In the genomic region with DNA sequence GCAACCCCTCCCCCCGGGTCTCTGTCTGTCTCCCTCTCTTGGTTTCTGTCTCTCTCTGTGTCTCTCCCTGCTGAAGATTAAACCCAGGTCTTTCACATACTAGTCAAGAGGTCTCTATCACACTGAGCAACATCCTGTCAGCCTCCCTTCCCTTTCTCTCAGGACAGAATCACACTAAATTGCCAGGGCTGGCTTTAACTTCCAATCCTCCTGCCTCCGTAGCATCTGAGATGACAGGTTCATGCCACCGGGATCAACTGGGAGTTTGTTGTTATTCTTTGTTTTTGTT, we compare ENCODE assay signal across 8 mouse cellular contexts. TPM values are rescaled to one million over a fixed set of nuclear protein-coding genes. Genes with fewer than 3 reads are reported as not detected.
A peak's percentile ranks its signal among the peaks of the same experiment; 100 is the strongest.
DNase-seq lines count a peak whose midpoint lies in the region; ATAC-seq and TF ChIP-seq lines count a peak whose summit lies in the region.

No protein-coding gene starts in this region.

- H3K4me2 ChIP-seq in hindbrain, postnatal 0 days (ENCODE audit: low read depth, low read length) = no peak overlapping the region
- H3K4me2 ChIP-seq in hindbrain, embryonic 12.5 days (replicated peaks) = no peak overlapping the region

- 65% methylated on average over 3 of the region's 3 CpGs for WGBS in hindbrain, postnatal 0 days
- 40% methylated on average over 3 of the region's 3 CpGs for WGBS in hindbrain, embryonic 12.5 days
- WGBS in limb, embryonic 10.5 days = 34% methylated on average over 3 of the region's 3 CpGs

- no peak overlapping the region for H3K9ac ChIP-seq in hindbrain, postnatal 0 days (replicated peaks; ENCODE audit: low read length)
- H3K9ac ChIP-seq in hindbrain, embryonic 12.5 days = no peak overlapping the region
- no peak overlapping the region for H3K9ac ChIP-seq in MEL (ENCODE audit: control insufficient read depth, low read depth, low read length, poor library complexity, severe bottlenecking)

- no peak for TF ChIP-seq CTCF in hindbrain, postnatal 0 days (IDR thresholded peaks at IDR 0.05; ENCODE audit: low read depth)
- no peak for TF ChIP-seq CTCF in MEL (IDR thresholded peaks at IDR 0.05 in 2 of 3, conservative IDR thresholded peaks at IDR 0.05 in 1 of 3; ENCODE audit: control insufficient read depth in 1 of 3, insufficient read depth in 1 of 3, low read depth in 2 of 3, low read length in 3 of 3, poor library complexity in 1 of 3, severe bottlenecking in 1 of 3)

- no peaks in the 10 kb centered on the region for H3K36me3 ChIP-seq in hindbrain, postnatal 0 days (ENCODE audit: insufficient read depth, low read length)
- H3K36me3 ChIP-seq in hindbrain, embryonic 12.5 days = no peaks in the 10 kb centered on the region
- H3K36me3 ChIP-seq in MEL (ENCODE audit: control insufficient read depth in 1 of 2, insufficient read depth in 2 of 2, low read length in 2 of 2) = peaks cover 0 to 31% of the 10 kb centered on the region in 2 experiments; a peak in 2 of 4 replicates
- H3K36me3 ChIP-seq in limb, embryonic 10.5 days = no peaks in the 10 kb centered on the region

- no peak overlapping the region for H3K4me3 ChIP-seq in hindbrain, postnatal 0 days (ENCODE audit: low read length)
- H3K4me3 ChIP-seq in hindbrain, embryonic 12.5 days = no peak overlapping the region
- no peak overlapping the region for H3K4me3 ChIP-seq in MEL (ENCODE audit: control insufficient read depth in 1 of 2, insufficient read depth in 1 of 2, low read depth in 2 of 2, low read length in 2 of 2)
- H3K4me3 ChIP-seq in limb, embryonic 10.5 days = no peak overlapping the region

- no peak for TF ChIP-seq RAD21 in MEL (IDR thresholded peaks at IDR 0.05; ENCODE audit: low read depth, low read length)

- 0 out of 2 replicates have a peak overlapping the region, but pooled peaks have one; percentile 11 for H3K27ac ChIP-seq in hindbrain, postnatal 0 days
- no peak overlapping the region for H3K27ac ChIP-seq in hindbrain, embryonic 12.5 days
- peak overlapping the region; percentile 78 for H3K27ac ChIP-seq in MEL (ENCODE audit: control insufficient read depth, low read depth, low read length)
- peak overlapping the region; percentile 87 for H3K27ac ChIP-seq in limb, embryonic 10.5 days

- no peak for TF ChIP-seq EP300 in MEL (IDR thresholded peaks at IDR 0.05; ENCODE audit: low read depth in 1 of 2, low read length in 2 of 2)

- no peak for ATAC-seq in hindbrain, postnatal 0 days
- ATAC-seq in hindbrain, embryonic 12.5 days (ENCODE audit: low FRiP score) = no peak

- H3K27me3 ChIP-seq in hindbrain, postnatal 0 days (ENCODE audit: insufficient read depth, low read length) = no peaks in the 10 kb centered on the region
- H3K27me3 ChIP-seq in hindbrain, embryonic 12.5 days = peaks cover 16% of the 10 kb centered on the region
- H3K27me3 ChIP-seq in MEL (ENCODE audit: control insufficient read depth in 1 of 2, insufficient read depth in 2 of 2, low read length in 2 of 2) = no peaks in the 10 kb centered on the region
- no peaks in the 10 kb centered on the region for H3K27me3 ChIP-seq in limb, embryonic 10.5 days (ENCODE audit: low read depth, poor library complexity, severe bottlenecking)

- TF ChIP-seq POLR2A in MEL (IDR thresholded peaks at IDR 0.05; ENCODE audit: control insufficient read depth in 1 of 2, insufficient read depth in 1 of 2, low read depth in 1 of 2, low read length in 2 of 2, poor library complexity in 1 of 2) = no peak

- no peaks in the 10 kb centered on the region for H3K4me1 ChIP-seq in hindbrain, postnatal 0 days (ENCODE audit: insufficient read depth, low read length)
- peaks cover 15% of the 10 kb centered on the region for H3K4me1 ChIP-seq in hindbrain, embryonic 12.5 days
- H3K4me1 ChIP-seq in MEL (ENCODE audit: control insufficient read depth in 1 of 2, insufficient read depth in 2 of 2, low read length in 2 of 2) = peaks cover 11 to 48% of the 10 kb centered on the region in 2 experiments
- peaks cover 41% of the 10 kb centered on the region for H3K4me1 ChIP-seq in limb, embryonic 10.5 days

- no peaks in the 10 kb centered on the region for H3K9me3 ChIP-seq in hindbrain, postnatal 0 days (ENCODE audit: low read length)
- H3K9me3 ChIP-seq in hindbrain, embryonic 12.5 days (replicated peaks) = no peaks in the 10 kb centered on the region
- H3K9me3 ChIP-seq in MEL (replicated peaks; ENCODE audit: insufficient read depth, low read length) = no peaks in the 10 kb centered on the region
- no peaks in the 10 kb centered on the region for H3K9me3 ChIP-seq in limb, embryonic 10.5 days (replicated peaks)

- no peak for DNase-seq in hindbrain, postnatal 0 days (ENCODE audit: low spot score)
- peak; percentile 62 for DNase-seq in CD4-positive, CD25-positive, alpha-beta regulatory T cell, adult 2 months (ENCODE audit: low read depth, low spot score)
- peak; percentile 41 for DNase-seq in MEL (ENCODE audit: low read depth, low spot score)
- DNase-seq in limb, embryonic 10.5 days (ENCODE audit: low spot score) = no peak
- DNase-seq in right cerebral cortex, postnatal 25 days = no peak
- DNase-seq in gastrocnemius, postnatal 4 days (ENCODE audit: low spot score in 2 of 2) = no peak
- DNase-seq in c-Kit-positive CD71-positive TER-119-positive erythroid progenitor cells, embryonic 14.5 days (ENCODE audit: low spot score) = no peak

- peaks cover 4% of the 10 kb centered on the region; the same call in 1 of the 2 replicates for H3K79me2 ChIP-seq in MEL (ENCODE audit: control insufficient read depth, insufficient read depth, low read length, poor library complexity)

TF ChIP-seq in MEL, 35 proteins besides CTCF, POLR2A, EP300 and RAD21:
- TF ChIP-seq GABPA (IDR thresholded peaks at IDR 0.05; ENCODE audit: low read depth, low read length) (no peak), KAT2A (conservative IDR thresholded peaks at IDR 0.05; ENCODE audit: low read depth, low read length) (no peak), CHD2 (IDR thresholded peaks at IDR 0.05; ENCODE audit: low read length) (no peak), NELFE (IDR thresholded peaks at IDR 0.05; ENCODE audit: low read depth, low read length) (no peak), RCOR1 (IDR thresholded peaks at IDR 0.05; ENCODE audit: low read depth, low read length) (no peak), E2F4 (IDR thresholded peaks at IDR 0.05; ENCODE audit: borderline replicate concordance, low read depth, low read length) (no peak), MAZ (IDR thresholded peaks at IDR 0.05; ENCODE audit: low read depth, low read length) (no peak), POLR2AphosphoS5 (IDR thresholded peaks at IDR 0.05; ENCODE audit: borderline replicate concordance, low read depth, low read length) (no peak), SMC3 (IDR thresholded peaks at IDR 0.05; ENCODE audit: low read depth, low read length) (no peak), ZC3H11A (IDR thresholded peaks at IDR 0.05; ENCODE audit: low read depth, low read length) (no peak), ZMIZ1 (IDR thresholded peaks at IDR 0.05; ENCODE audit: low read depth, low read length) (no peak), MXI1 (IDR thresholded peaks at IDR 0.05; ENCODE audit: low read depth, low read length) (no peak), TAL1 (IDR thresholded peaks at IDR 0.05; ENCODE audit: low read length) (no peak), SIN3A (IDR thresholded peaks at IDR 0.05; ENCODE audit: low read length) (no peak), MEF2A (IDR thresholded peaks at IDR 0.05; ENCODE audit: extremely low read depth, insufficient replicate concordance, low read depth, low read length, poor library complexity, severe bottlenecking) (no peak), USF2 (IDR thresholded peaks at IDR 0.05; ENCODE audit: borderline replicate concordance in 1 of 2, insufficient read depth in 1 of 2, low read depth in 1 of 2, low read length in 2 of 2) (no peak), TBP (IDR thresholded peaks at IDR 0.05; ENCODE audit: low read depth, low read length) (no peak), HCFC1 (IDR thresholded peaks at IDR 0.05; ENCODE audit: low read depth, low read length) (no peak), NRF1 (IDR thresholded peaks at IDR 0.05; ENCODE audit: insufficient read depth, low read depth, low read length, poor library complexity, severe bottlenecking) (no peak)

RNA-seq across cellular contexts. Expression of a gene that starts 20.3 kb away (rescaled TPM):
- total RNA-seq in hindbrain, postnatal 0 days (2014; rRNA removed) = 5,437 and 5,693 TPM in 2 replicates
- 15,098 and 15,291 TPM in 2 replicates for polyA plus RNA-seq in hindbrain, postnatal 0 days (2015; fragmentation: Nextera tagmentation; extraction: Ambion mirVana)
- polyA plus RNA-seq in hindbrain, embryonic 12.5 days (2016; fragmentation: Nextera tagmentation; extraction: Ambion mirVana) = 14,392 and 16,600 TPM in 2 replicates
- total RNA-seq in MEL (2012; rRNA removed) = 3,019 and 3,042 TPM in 2 replicates
- 1,000 to 10,000 TPM; 1,403 to 4,417 TPM for polyA plus RNA-seq in MEL (2012; ENCODE audit: insufficient read depth in 1 of 2, insufficient read length in 2 of 2, low read depth in 1 of 2, low replicate concordance in 2 of 2, missing spikeins in 1 of 2)
- 13,950 and 14,682 TPM in 2 replicates for polyA plus RNA-seq in limb, embryonic 10.5 days (2016; fragmentation: Nextera tagmentation; extraction: Ambion mirVana)
- total RNA-seq in gastrocnemius, postnatal 4 days (2021) = 1,000 to 10,000 TPM; 2,802 to 2,810 TPM

RNA-seq across cellular contexts. Expression of a gene that starts 31.7 kb away (rescaled TPM):
- total RNA-seq in hindbrain, postnatal 0 days (2014; rRNA removed) = 68.6 and 73.8 TPM in 2 replicates
- polyA plus RNA-seq in hindbrain, postnatal 0 days (2015; fragmentation: Nextera tagmentation; extraction: Ambion mirVana) = 28.0 and 31.4 TPM in 2 replicates
- polyA plus RNA-seq in hindbrain, embryonic 12.5 days (2016; fragmentation: Nextera tagmentation; extraction: Ambion mirVana) = 24.6 and 26.9 TPM in 2 replicates
- total RNA-seq in MEL (2012; rRNA removed) = 3.9 and 4.6 TPM in 2 replicates
- polyA plus RNA-seq in MEL (2012; ENCODE audit: insufficient read depth in 1 of 2, insufficient read length in 2 of 2, low read depth in 1 of 2, low replicate concordance in 2 of 2, missing spikeins in 1 of 2) = 1 to 10 TPM in 1 of 2 experiments, not detected in 1; 7.4 TPM
- 20.9 and 22.8 TPM in 2 replicates for polyA plus RNA-seq in limb, embryonic 10.5 days (2016; fragmentation: Nextera tagmentation; extraction: Ambion mirVana)
- total RNA-seq in gastrocnemius, postnatal 4 days (2021) = 1 to 10 TPM; 9.7 to 9.8 TPM

RNA-seq across cellular contexts. Expression of a gene that starts 33.3 kb away (rescaled TPM):
- total RNA-seq in hindbrain, postnatal 0 days (2014; rRNA removed) = 613 and 715 TPM in 2 replicates
- polyA plus RNA-seq in hindbrain, postnatal 0 days (2015; fragmentation: Nextera tagmentation; extraction: Ambion mirVana) = 412 and 457 TPM in 2 replicates
- 699 and 764 TPM in 2 replicates for polyA plus RNA-seq in hindbrain, embryonic 12.5 days (2016; fragmentation: Nextera tagmentation; extraction: Ambion mirVana)
- total RNA-seq in MEL (2012; rRNA removed) = not detected in 2 replicates
- polyA plus RNA-seq in MEL (2012; ENCODE audit: insufficient read depth in 1 of 2, insufficient read length in 2 of 2, low read depth in 1 of 2, low replicate concordance in 2 of 2, missing spikeins in 1 of 2) = not detected
- polyA plus RNA-seq in limb, embryonic 10.5 days (2016; fragmentation: Nextera tagmentation; extraction: Ambion mirVana) = 806 and 864 TPM in 2 replicates
- total RNA-seq in gastrocnemius, postnatal 4 days (2021) = 100 to 1,000 TPM; 182 to 208 TPM

Comparison
In these comparisons a context has a peak if more than half of its experiments do, and no peak if none do; other contexts are left out.
1. DNase-seq: peak in CD4-positive, CD25-positive, alpha-beta regulatory T cell, adult 2 months (single experiment) and MEL (single experiment); none in hindbrain, postnatal 0 days (single experiment), limb, embryonic 10.5 days (single experiment), right cerebral cortex, postnatal 25 days (single experiment), gastrocnemius, postnatal 4 days (0 of 2) and c-Kit-positive CD71-positive TER-119-positive erythroid progenitor cells, embryonic 14.5 days (single experiment).
2. RNA of a gene that starts 33.3 kb away (polyA plus RNA-seq): 806 to 864 TPM in limb, embryonic 10.5 days, 699 to 764 TPM in hindbrain, embryonic 12.5 days and 412 to 457 TPM in hindbrain, postnatal 0 days; not detected in MEL; every median in the first group is over 100 times any median in the second.